Mouse (Mus musculus): ENCODE data around the gene Actr5.

DNA sequence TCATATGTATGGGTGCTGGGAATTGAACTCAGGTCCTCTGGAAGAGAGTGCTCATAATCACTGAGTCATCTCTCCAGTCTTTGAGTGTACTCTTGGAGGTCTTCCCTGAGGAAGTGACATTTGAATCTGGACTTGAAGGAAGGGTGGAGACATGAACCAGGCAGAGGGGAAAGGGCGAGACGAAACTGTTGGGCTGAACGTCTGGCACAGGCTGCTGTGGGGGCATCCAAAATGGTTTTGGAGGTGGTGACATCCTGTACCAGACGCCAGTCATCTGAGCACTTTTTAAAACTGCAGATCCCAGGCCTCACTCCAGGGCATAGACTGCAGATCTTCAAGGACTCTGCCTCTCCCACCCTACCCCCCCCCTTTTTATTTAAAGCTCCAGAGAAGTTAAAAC is 31.1 kb downstream of the Actr5 start:
- TF ChIP-seq CTCF (IDR thresholded peaks at IDR 0.05; ENCODE audit: borderline replicate concordance, extremely low read depth, insufficient read depth, insufficient read length) (no peak), POLR2A (IDR thresholded peaks at IDR 0.05; ENCODE audit: borderline replicate concordance, extremely low read depth, insufficient read depth, insufficient read length, poor library complexity, severe bottlenecking) (no peak)
